Mouse (Mus musculus) layer of hippocampus, postnatal 10 days (tissue): ENCODE data around the gene Alg12. TPM values are rescaled to one million over a fixed set of nuclear protein-coding genes. Genes with fewer than 3 reads are reported as not detected.
"Not testable (repeated sequence)": the region's sequence is repeated elsewhere in the genome, so short reads cannot be mapped to it uniquely, and the experiment has no call there.

Source experiments
- DNase-seq, 2 experiments: peaks; one replicate each; pipeline ENCODE4 v3.0.0; 2021; ENCODE audit warnings: low spot score in 2 of 2
- total RNA-seq, 2 experiments: library from RNA; stranded (reverse); gene quantifications; 2 replicates each; pipeline ENCODE4 v1.2.3; 2021

Alg12 gene
- total RNA-seq, 2 experiments from 2014 or later: 9.8 to 10.3 TPM

DNA sequence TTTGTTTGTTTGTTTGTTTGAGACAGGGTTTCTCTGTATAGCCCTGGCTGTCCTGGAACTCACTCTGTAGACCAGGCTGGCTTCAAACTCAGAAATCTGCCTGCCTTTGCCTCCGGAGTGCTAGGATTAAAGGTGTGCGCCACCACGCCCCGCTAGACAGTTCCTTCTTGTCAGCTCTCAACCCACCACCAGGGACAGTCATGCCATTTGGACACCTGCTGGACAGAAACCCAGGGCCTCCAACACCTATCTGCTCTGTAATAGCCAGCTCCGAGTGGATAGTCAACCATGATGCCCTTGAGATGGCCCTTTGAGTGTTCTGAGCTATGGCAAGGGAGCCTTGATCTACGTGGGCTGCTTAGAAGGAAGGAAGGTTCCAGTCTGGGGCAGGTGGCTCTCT is 16.9 kb upstream of the Alg12 start:
- no peak for DNase-seq

DNA sequence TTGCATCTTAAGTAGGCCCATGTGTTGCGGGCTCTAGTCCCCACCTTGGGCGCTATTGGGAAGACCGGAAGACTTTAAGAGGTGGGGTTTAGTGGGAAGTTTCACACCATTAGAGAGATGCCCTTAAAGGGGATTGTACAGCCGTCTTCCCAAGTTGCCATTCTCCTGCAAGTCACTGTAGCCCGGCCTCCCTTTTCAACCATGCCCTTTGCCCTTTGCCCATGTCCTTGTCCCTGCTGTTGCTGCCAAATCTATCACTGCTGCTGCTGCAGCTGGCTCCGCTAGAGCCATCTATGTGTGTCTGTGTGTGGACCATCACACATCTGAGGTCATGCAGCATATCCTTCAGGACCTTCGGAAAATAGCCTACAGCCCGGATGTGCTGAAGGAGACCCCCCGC is 13.4 kb upstream of the Alg12 start:
- no peak for DNase-seq

DNA sequence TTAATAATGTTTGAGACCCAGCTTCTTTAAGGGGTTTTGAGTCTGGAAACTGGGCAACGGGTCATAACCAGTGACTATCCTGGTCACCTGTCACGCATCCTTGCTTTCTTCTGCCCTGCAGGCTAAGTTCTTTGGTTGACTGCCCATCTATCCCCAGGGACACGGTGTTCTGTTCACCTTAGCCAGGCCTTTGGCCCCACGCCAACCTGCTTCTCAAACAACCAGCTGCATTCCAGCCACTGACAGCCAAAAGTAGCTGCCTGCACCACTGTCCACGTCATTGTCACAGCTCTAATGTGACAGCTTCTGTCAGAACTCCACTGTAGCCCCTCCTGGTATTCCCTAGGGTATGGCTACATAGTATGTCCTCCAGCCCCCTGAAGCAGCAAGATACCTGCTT is 12.4 kb upstream of the Alg12 start:
- DNase-seq: no peak

GRCm38 (mm10) chr15:88830696-88831095 is 11.6 kb upstream of the Alg12 start:
- DNase-seq: no peak

DNA sequence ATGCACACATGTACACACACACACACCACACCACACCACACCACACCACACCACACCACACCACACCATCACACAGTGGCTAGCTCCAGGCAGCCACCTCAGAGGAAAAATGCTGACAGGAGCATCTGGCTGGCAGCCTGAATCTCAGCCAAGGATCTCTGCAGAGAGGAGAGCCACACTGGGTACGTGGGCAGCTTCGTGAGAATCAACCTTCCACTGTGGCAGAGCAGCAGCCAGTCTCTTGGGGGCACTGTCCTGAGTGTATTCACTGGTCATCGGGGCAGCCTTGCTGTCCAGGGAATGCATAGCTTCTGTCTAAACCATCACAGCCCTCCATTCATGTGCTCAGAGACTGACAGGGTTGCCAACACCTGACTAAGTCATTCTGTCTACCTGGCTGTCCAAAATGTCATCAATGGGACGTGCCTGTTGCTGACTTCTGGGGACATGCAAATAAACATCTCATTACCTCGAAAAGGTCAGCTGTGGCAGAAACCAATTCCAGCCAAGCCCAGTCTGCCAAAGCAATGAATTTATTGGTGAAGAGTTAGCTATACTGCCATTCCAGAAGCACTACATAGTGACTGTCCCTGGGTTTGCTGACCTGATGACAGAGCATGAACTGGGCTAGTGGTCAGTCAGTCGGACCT is 10.8 kb upstream of the Alg12 start:
- DNase-seq: no peak

- DNase-seq: peak; percentile 93 to 94
These were observed 9.9 kb upstream of the Alg12 start for GRCm38 (mm10) chr15:88828800-88829705.

DNA sequence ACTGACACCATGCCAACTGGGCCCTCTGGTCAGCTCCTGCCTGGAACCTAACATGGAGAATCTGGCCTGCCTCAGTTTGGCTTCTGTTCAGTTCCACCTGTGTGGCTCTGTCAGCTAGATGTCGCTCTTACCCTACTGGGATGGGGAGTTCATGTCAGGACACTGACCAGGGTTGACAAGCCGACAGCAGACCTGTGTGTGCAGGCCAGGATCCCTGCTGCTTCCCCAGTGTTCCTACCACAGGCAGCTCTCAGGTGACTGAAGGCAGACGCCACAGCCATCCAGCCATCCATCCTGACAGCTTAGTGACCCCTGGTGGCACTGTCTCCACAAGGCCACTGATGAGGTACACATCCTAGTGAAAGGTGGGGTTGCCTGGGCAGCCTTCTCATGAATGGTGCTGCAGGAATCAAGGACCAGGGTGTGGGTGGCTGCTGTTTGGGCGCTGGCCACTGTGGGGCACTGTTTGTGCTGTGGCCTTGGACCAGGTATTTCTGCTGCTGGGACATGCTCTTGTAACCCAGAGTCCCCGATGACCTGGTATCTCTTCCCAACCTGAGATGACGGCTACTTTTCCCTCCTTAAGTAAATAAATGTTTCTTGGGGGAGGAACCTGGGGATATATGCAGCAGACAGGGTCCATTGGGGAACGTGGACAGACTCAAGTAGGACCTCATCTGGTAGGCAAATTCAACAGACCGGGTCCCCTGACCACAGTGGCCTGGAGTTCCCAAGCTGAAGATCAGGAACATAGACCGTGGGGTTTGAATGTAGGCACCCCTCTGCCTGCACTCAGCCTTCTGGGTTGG is 9.1 kb upstream of the Alg12 start:
- peak; percentile 69 to 70 for DNase-seq

- DNase-seq: no peak
These were observed 8.3 kb upstream of the Alg12 start for GRCm38 (mm10) chr15:88827466-88827865.

- DNase-seq: no peak
These were observed 4.3 kb upstream of the Alg12 start for GRCm38 (mm10) chr15:88823376-88823775.

GRCm38 (mm10) chr15:88822513-88822912 is 3.4 kb upstream of the Alg12 start:
- DNase-seq: no peak

GRCm38 (mm10) chr15:88821403-88821802 is 2.3 kb upstream of the Alg12 start:
- no peak for DNase-seq

GRCm38 (mm10) chr15:88819906-88820303 is 787 bp upstream of the Alg12 start:
- DNase-seq: no peak

DNA sequence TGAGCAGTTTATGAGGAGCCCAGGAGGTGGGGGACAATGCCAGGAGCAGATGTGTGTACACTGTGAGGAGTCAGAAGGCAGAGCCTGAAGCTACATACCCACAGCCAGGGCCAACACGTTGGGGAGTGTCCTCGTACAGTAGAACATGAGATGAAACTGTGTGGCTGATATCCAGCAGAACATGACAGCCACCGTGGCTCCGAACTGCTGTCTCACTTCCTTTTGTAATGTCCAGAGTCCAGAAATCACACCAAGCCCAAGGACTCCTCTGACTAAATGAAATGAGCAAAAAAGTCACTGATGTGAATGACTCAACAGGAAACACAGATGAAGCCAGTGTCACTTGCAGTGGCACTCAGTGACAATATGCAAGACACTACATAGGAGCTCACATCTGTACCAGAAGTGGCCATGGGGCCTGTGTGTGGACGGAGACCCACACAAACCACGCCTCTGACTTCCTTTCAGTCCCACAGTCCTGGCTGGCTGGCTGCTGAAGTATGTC is 3.9 kb downstream of the Alg12 start:
- no peak for DNase-seq

DNA sequence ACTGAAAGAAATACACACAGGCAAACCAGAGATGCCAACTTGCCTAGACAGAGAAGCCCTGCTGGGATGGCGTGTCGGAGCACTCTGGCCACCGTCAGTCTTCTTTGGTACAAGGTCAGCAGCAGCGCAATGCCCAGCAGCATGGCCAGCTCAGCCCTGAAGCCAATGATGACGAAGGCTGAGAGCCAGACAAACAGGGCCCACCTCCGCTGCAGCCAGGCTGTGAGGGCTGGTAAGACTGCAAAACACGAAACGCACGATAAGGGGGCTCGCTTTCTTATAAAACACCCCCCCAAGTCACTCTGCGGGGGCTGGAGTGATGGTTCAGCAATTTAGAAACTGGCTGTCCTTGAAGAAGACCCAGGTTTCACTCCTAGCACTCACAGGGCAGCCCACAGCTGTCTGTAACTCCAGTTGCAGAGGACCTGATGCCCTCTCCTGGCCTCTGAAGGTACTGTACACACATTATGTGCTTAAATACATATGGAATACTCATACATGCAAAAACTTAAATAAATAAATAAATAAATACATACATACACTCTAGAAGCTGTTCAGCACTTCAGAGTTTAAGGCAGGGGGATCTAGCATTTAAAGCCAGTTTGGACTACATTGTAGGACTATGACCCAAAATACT is 4.6 kb downstream of the Alg12 start:
- DNase-seq: no peak

DNA sequence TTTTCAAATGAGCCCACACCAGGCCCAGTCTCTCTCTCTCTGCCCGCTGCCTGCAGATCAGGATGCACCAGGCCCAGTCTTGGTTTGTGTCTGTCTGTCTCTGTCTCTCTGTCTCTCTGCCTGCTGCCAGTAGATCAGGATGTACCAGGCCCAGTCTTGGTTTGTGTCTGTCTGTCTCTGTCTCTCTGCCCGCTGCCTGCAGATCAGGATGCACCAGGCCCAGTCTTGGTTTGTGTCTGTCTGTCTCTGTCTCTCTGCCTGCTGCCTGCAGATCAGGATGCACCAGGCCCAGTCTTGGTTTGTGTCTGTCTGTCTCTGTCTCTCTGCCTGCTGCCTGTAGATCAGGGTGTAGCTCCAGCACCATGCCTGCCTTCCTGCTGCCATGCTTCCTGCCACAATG is 5.2 kb downstream of the Alg12 start:
- not testable (repeated sequence) for DNase-seq

DNA sequence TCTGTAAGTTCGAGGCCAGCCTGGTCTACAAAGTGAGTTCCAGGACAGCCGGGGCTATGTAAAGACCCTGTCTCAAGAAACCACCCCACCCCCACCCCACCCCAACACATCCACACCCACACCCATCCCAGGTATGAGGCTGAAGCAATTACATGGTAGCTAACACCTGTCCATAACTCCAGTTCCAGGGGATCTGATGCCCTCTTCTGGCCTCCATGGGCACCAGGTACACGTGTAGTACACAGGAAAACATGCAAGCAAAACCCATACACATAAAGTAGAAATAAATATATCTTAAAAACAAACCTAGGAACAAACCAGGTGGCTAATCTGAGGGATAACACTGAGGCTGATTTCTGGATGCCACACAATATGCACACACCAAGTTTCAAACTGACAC is 5.9 kb downstream of the Alg12 start:
- DNase-seq: no peak

DNA sequence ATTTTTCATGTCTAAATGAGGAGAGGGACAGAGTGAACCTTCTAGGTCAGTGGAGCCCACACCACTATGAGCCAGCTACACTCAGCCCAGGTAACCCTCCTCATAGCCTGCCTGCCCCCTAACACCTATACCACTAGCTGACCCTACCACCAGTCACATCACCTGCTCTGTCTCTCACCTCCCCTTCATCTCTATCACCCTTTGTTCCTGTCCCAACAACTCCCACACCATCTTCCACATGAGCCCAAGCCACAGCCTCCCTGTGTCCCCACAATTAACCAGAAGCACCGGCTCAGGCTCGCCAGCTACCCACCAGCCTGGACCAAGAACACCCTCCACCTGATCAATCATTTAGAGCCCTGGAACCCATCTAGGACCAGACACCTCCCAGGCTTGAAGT is 8.7 kb downstream of the Alg12 start:
- DNase-seq: no peak

GRCm38 (mm10) chr15:88808121-88808520 is 11.0 kb downstream of the Alg12 start:
- no peak for DNase-seq

DNA sequence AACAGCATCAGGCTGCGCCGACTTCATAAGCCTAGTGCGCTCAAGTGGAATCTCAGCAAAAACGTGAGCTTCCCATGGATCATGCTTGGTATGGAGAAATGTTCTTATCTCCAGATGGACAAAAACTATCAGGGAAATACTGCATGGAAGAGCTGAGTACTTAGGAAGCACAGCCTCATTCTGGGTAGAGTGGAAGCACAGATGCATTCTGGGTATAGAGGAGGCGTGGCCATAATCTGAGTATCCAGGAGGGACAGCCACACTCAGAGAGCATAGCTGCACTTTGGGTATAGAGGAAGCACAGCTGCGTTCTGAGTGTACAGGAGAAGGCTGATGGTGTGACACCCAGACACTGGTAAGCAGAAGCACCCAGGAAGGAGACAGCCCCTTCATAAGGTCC is 16.8 kb downstream of the Alg12 start:
- peak in 1 of 2 experiments; percentile 5 for DNase-seq

DNA sequence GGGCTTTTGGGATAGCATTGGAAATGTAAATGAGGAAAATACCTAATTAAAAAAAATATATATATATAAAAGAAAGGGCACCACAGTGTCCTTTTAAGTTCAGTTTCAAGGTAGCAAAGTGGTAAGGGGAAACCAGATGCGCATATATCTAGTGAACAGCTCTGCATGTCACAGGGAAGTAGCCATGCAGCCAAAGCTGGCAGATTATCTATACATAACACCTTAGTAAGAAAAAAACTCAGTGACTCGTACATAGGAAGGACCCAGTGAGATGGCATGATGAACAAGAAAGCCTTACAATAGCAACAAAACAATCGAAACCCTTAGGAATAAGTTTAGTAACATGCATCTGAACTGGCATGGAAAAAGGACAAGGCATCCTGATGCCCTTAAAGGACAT is 17.2 kb downstream of the Alg12 start:
- DNase-seq: no peak

- DNase-seq: no peak
These were observed 18.2 kb downstream of the Alg12 start for GRCm38 (mm10) chr15:88800921-88801354.
